Mouse (Mus musculus) heart, embryonic 12.5 days (tissue): ENCODE results near the gene Chd2. TPM values are rescaled to one million over a fixed set of nuclear protein-coding genes. Genes with fewer than 3 reads are reported as not detected.
A peak's percentile ranks its signal among the peaks of the same experiment; 100 is the strongest.

ENCODE experiments used
- ATAC-seq: fragments of 200-750 bp; cut with Nextera tagmentation; 2 replicates; pipeline ENCODE4 v1.8.0; 2017; ENCODE audit warnings: moderate TSS enrichment, moderate library complexity; ENCODE audit not compliant: insufficient number of reproducible peaks, low FRiP score
- H3K27ac ChIP-seq: fragments of 300-500 bp; sonication (generic); 2 replicates; pipeline ENCODE4 v1.5.1; 2016; ENCODE audit warnings: mild to moderate bottlenecking, moderate library complexity; ENCODE audit not compliant: poor library complexity, severe bottlenecking
- H3K27me3 ChIP-seq: fragments of 300-500 bp; sonication (generic); replicated peaks from 2 replicates; pipeline ENCODE4 v1.6.1; 2016; ENCODE audit warnings: mild to moderate bottlenecking, moderate library complexity
- H3K36me3 ChIP-seq: fragments of 300-500 bp; sonication (generic); 2 replicates; pipeline ENCODE4 v1.6.1; 2016; ENCODE audit warnings: mild to moderate bottlenecking, moderate library complexity
- H3K4me1 ChIP-seq: fragments of 300-500 bp; sonication (generic); replicated peaks from 2 replicates; pipeline ENCODE4 v1.6.1; 2016; ENCODE audit warnings: mild to moderate bottlenecking
- H3K4me2 ChIP-seq: fragments of 300-500 bp; sonication (generic); 2 replicates; pipeline ENCODE4 v1.6.1; 2016; ENCODE audit warnings: mild to moderate bottlenecking, moderate library complexity
- H3K4me3 ChIP-seq: fragments of 300-500 bp; sonication (generic); 2 replicates; pipeline ENCODE4 v1.5.1; 2016; ENCODE audit warnings: mild to moderate bottlenecking
- H3K9ac ChIP-seq: fragments of 300-500 bp; sonication (generic); 2 replicates; pipeline ENCODE4 v1.6.1; 2016; ENCODE audit warnings: mild to moderate bottlenecking, moderate library complexity
- H3K9me3 ChIP-seq: fragments of 300-500 bp; sonication (generic); replicated peaks from 2 replicates; pipeline ENCODE4 v1.6.1; 2016; ENCODE audit warnings: mild to moderate bottlenecking, moderate library complexity
- WGBS: fragments of 180-500 bp; shearing (Covaris S2); methylation state at CpG from one replicate; pipeline ENCODE4 v1.1.7; 2016; 5-methylcytosine and 5-hydroxymethylcytosine counted together
- polyA plus RNA-seq: library from polyadenylated mRNA; unstranded; fragments of >200 nt; fragmentation: Nextera tagmentation; extraction: Ambion mirVana; gene quantifications from 2 replicates; pipeline ENCODE4 v1.2.1, GENCODE M21; 2016

Gene Chd2
- polyA plus RNA-seq, 1 experiment from 2014 or later = 50.4 TPM

DNA sequence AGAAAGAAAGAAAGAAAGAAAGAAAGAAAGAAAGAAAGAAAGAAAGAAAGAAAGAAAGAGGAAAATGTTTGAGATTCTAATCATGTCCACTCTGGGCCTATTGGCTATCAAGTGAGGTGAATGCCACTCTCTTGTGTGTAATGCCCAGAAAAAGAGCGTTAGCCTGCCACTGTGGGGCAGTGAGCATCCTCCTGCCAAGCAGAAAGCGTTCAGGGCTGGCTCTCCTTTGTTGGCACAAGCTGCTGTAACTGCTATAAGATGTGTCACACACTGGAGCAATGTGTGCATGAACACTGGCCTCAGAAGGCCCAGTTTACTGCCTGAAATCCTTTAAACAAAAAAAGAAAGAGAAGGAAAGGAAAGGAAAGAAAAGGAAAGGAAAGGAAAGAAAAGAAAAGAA, 139.5 kb downstream of the Chd2 start:
- H3K27ac ChIP-seq = no peak overlapping the region
- no peak for ATAC-seq
- H3K4me3 ChIP-seq = no peak overlapping the region
- peaks cover 9% of the 10 kb centered on the region for H3K36me3 ChIP-seq
- H3K4me2 ChIP-seq = no peak overlapping the region
- H3K9ac ChIP-seq = no peak overlapping the region
- 0 out of 2 replicates have a peak, but pooled peaks cover 6% of the 10 kb centered on the region for H3K9me3 ChIP-seq
- peaks cover 29% of the 10 kb centered on the region for H3K4me1 ChIP-seq
- H3K27me3 ChIP-seq = peaks cover 47% of the 10 kb centered on the region
- WGBS = 62% methylated on average over 2 of the region's 2 CpGs

DNA sequence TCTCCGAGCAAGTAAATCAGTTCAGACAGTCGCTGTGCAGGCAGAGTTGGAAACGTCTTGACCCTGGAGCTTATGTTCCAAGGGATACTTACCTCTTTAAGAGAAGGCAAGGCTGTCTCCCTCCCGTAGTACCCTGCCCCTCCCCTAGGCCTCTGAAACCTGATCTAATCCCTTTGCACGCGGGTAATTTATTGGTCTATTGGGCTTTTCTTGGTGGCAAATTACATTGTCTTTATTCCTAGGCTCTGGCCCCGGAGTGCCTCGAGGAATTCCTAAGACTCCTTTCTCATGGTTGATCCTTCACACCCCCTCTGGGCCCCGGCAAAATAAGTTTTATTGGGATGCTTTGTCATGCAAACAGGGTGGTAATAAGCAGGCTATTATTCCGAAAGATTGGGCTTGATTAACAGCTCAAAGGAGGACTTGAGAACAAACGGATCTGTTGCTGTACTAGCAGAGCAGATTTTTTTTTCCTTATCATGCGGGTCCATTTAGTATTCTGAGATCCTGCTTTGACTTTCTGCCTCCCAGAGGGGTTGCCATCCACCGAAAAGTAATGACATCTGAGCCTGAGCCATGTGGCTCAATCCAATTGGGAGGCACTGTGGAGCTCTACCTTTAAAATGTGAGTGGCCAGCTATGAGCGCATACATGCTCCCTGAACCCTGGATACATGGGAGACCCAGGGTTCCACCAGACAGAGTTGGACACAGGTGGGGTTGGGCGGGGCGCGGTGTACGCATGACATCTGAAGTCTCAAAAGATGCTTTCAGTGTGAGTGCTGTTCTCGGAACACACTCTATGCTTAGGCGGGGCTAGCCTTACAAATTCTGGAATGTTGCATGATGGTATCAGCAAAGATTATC, 141.3 kb downstream of the Chd2 start:
- peak overlapping the region; percentile 78 for H3K4me2 ChIP-seq
- 0 out of 2 replicates have a peak, but pooled peaks have one; percentile 7 for ATAC-seq
- H3K36me3 ChIP-seq = peaks cover 1% of the 10 kb centered on the region; the same call in 1 of the 2 replicates
- H3K4me1 ChIP-seq = peaks cover 29% of the 10 kb centered on the region
- H3K9me3 ChIP-seq = no peaks in the 10 kb centered on the region
- peaks cover 60% of the 10 kb centered on the region for H3K27me3 ChIP-seq
- H3K4me3 ChIP-seq = peak overlapping the region; percentile 38
- 18% methylated on average over 20 of the region's 20 CpGs for WGBS
- peak overlapping the region; percentile 23; the same call in 1 of the 2 replicates for H3K9ac ChIP-seq
- H3K27ac ChIP-seq = no peak overlapping the region

DNA sequence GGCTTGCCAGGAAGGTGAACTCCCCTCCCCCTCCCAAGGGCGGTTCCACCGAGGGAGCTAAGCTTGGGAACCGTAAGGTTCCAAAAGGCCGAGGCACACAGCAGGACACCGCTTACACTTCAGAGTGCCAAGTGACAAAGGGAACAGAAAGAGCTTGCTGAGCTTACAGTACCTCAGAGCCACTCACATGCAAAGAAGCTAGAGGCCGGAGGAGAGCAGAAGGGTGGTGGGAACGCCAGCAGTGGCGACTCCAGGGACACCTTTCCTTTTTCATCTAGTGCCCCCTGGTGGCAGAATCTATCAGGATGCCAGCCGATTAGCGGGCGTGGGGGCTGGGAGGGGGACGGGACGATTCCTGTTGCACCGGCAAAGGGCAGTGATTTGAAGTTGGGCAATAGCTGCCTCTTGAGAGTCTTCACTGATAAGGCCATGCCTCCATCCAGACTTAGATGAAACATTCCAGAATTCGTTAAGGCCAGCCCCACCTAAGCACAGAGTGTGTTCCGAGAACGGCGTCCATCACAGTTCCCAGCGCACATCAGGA, 142.1 kb downstream of the Chd2 start:
- Histone ChIP-seq H3K36me3 (no peaks in the 10 kb centered on the region), H3K4me2 (peak overlapping the region; percentile 78), H3K27me3 (peaks cover 60% of the 10 kb centered on the region), H3K9me3 (no peaks in the 10 kb centered on the region), H3K4me3 (peak overlapping the region; percentile 38), H3K4me1 (peaks cover 29% of the 10 kb centered on the region), H3K27ac (no peak overlapping the region), H3K9ac (peak overlapping the region; percentile 42; the same call in 1 of the 2 replicates)
- WGBS = 1% methylated on average over 19 of the region's 19 CpGs
- peak; percentile 51; the same call in 1 of the 2 replicates for ATAC-seq

DNA sequence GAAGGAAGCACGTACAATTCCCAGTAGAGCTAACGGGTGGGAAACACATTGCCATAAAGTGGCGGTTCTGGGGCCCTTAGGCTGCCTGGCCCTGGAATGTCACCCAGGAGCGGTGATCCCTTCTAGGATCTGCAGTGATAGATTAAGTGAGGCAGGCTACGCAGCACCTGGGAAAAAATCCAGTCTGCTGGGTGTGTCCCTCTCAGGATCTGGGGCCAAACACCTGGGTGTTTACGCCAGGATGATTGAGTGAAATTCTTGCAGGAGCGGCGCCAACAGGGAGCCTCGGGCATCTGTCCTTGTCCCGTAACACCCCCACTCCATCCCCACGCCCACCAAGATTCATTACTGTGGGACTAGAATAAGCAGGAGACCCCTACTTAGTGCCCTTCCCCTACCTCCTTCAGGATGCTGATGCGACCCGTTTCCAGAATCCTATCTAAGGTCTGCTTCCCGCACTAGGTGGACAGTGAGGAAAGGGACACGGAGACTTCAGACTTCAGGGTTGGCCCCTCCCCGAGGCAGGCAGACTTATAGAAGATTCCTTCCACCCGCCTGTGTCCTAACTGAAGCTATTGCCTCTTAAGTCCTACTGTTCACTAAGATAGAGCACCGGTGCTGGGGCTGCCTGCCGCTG, 142.7 kb downstream of the Chd2 start:
- no peak overlapping the region for H3K27ac ChIP-seq
- 6% methylated on average over 19 of the region's 19 CpGs for WGBS

DNA sequence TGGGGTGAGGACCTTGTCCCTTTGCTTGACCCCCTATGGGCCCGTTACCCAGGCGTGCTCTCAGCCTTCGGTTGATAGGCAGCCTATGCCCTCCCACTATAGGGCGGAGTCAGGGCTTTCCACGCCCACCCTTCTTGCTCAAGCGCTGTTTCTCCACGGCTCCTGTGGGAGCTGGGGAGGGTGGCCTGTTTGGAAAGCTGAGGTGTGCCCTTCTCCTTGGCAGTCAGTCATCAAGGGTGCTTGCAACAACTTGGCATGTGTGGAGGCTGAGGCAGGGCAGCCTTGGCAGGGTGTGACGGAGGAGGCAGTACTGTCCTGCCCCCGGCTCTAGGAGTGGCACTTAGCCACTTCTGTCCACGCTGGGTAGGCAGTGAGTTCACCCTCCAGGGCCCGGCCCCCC, 143.3 kb downstream of the Chd2 start:
- H3K4me2 ChIP-seq = peak overlapping the region; percentile 78
- no peak for ATAC-seq
- peak overlapping the region; percentile 42; the same call in 1 of the 2 replicates for H3K9ac ChIP-seq
- 3% methylated on average over 11 of the region's 11 CpGs for WGBS
- H3K27ac ChIP-seq = no peak overlapping the region
- H3K4me1 ChIP-seq = peaks cover 26% of the 10 kb centered on the region
- peak overlapping the region; percentile 38 for H3K4me3 ChIP-seq
- peaks cover 68% of the 10 kb centered on the region for H3K27me3 ChIP-seq
- no peaks in the 10 kb centered on the region for H3K36me3 ChIP-seq
- no peaks in the 10 kb centered on the region for H3K9me3 ChIP-seq

More for the DNA sequence above, 142.7 kb downstream of the Chd2 start:
- Histone ChIP-seq H3K4me1 (peaks cover 29% of the 10 kb centered on the region), H3K9ac (peak overlapping the region; percentile 42), H3K9me3 (no peaks in the 10 kb centered on the region), H3K36me3 (no peaks in the 10 kb centered on the region), H3K27me3 (peaks cover 62% of the 10 kb centered on the region), H3K4me3 (peak overlapping the region; percentile 38), H3K4me2 (peak overlapping the region; percentile 78)
- ATAC-seq = no peak

DNA sequence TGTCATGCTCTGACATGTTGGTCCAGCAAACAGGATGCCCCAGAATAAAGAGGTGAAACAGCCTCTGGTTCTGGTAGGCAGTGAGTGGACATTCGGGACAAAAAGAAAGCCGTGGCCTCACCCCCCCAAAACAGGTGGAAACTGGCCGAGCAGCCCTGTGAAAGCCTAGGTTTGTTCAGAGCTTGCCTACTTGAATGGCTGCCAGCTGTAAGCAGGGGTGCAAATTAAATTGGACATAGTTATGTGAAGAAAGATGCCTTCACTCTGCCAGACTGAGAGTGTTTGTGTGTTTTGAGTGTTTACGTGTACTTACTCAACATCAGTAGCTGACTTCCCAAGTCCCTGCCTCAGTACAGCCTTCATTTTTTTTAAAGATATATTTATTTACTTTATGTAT, 147.6 kb downstream of the Chd2 start:
- H3K36me3 ChIP-seq = no peaks in the 10 kb centered on the region
- 75% methylated on average over 4 of the region's 4 CpGs for WGBS
- no peak overlapping the region for H3K9ac ChIP-seq
- peaks cover 53% of the 10 kb centered on the region for H3K27me3 ChIP-seq
- ATAC-seq = no peak
- H3K27ac ChIP-seq = no peak overlapping the region
- peaks cover 25% of the 10 kb centered on the region for H3K4me1 ChIP-seq
- H3K4me2 ChIP-seq = peak overlapping the region; percentile 98; the same call in 1 of the 2 replicates
- H3K9me3 ChIP-seq = no peaks in the 10 kb centered on the region
- no peak overlapping the region for H3K4me3 ChIP-seq

DNA sequence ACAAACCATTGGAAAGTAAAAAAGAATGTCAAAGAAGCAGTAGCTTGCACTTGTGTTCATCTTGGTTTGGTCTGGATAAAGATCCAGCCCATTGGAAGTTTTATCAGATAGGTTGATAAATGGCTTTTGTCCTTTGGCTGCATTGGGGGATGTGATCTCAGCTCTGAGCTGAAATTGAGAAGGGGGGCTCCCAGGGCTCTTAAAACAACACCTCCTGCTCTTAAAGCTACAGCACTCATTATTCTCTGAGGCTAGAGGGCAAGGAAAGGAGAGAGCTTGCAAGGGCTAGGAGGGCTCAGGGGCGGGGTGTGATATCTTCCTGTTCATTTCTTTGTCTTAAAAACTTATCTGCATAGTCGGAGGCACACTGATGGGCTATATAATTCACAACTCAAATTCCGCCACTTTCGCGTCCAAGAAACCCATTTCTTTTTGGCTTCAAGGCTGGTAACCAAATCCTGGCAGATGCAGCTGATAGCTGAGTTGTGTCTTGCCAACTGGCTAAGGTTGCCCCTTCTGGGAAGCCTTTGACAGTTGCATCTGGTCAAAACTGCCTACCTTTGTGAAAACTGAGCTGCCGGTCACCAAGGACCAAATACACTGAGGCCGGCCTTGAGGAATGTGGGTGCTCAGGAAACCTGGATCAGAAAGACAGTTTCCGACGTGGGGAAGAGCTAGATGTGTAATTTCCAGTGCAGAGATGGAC, 148.2 kb downstream of the Chd2 start:
- Histone ChIP-seq H3K4me2 (peak overlapping the region; percentile 98), H3K4me3 (peak overlapping the region; percentile 17; the same call in 1 of the 2 replicates), H3K27me3 (peaks cover 53% of the 10 kb centered on the region), H3K36me3 (no peaks in the 10 kb centered on the region), H3K9ac (no peak overlapping the region), H3K4me1 (peaks cover 20% of the 10 kb centered on the region), H3K27ac (no peak overlapping the region), H3K9me3 (no peaks in the 10 kb centered on the region)
- ATAC-seq = no peak
- 52% methylated on average over 9 of the region's 9 CpGs for WGBS

DNA sequence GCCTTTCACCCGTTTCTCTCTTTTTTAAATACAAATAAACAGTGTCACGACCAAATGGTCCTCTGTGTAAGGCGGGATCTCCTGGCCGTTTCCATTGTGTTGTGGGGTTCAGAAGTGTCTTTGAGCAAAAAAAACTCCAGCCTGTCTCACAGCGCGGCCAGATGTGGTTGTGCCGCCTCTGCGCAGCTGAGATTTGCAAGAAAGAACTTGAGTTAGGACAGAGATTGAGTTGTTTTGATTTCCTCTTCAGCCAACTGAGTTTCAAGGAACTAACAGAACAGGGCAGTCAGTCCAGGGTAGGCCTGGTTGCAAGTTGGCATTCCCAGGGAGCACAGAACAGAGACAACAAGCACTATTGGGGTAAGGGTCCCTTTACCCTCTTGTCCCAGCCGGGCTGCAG, 149.3 kb downstream of the Chd2 start:
- H3K4me3 ChIP-seq = peak overlapping the region; percentile 74
- no peaks in the 10 kb centered on the region for H3K9me3 ChIP-seq
- peaks cover 15% of the 10 kb centered on the region for H3K4me1 ChIP-seq
- H3K27me3 ChIP-seq = peaks cover 51% of the 10 kb centered on the region
- WGBS = 2% methylated on average over 9 of the region's 9 CpGs
- H3K9ac ChIP-seq = peak overlapping the region; percentile 77
- H3K36me3 ChIP-seq = no peaks in the 10 kb centered on the region
- ATAC-seq = no peak
- peak overlapping the region; percentile 98 for H3K4me2 ChIP-seq
- H3K27ac ChIP-seq = peak overlapping the region; percentile 74

DNA sequence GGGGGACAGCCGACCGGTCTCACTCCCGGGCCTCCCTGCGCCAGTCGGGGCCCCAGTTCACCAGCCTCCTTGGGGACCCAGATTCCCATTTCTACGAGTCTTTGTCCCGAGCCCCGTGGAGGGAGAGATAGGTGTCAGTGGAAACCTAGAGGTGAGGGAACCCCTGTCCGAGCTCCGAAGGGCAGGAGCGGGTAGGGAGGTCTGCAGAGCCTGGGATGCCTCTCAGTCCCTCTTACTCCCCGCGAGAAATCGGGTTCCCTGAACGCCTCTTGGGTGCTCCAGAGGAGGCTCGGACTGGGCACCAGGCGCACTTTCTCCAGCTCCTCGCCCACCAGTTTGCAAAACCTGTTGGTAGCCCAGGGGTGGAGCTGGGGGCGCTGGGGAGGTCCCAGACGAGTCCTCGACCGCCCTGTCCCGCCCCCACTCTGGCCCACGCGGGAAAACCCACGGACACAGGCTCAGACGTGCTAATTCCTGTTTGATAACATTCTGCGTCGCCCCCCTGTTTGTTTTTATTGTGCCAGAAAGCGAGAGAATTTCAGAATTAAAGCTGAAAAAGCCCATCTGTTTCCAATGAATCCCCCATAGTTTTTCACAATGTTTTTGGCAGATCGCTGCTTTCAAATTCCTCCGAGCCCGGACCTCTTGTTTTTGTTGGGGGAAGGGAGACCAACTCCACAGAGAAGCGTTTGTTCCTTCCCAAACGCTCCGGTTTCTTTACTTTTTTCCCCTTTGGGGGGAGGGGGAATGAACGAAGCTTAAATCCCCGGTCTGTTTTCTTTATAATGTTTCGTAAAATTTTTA, 149.9 kb downstream of the Chd2 start:
- peak overlapping the region; percentile 74 for H3K27ac ChIP-seq
- peak; percentile 10 for ATAC-seq
- H3K36me3 ChIP-seq = no peaks in the 10 kb centered on the region
- WGBS = under 1% methylated on average over 39 of the region's 39 CpGs
- H3K4me3 ChIP-seq = peak overlapping the region; percentile 74
- peak overlapping the region; percentile 98 for H3K4me2 ChIP-seq
- no peaks in the 10 kb centered on the region for H3K9me3 ChIP-seq
- peaks cover 52% of the 10 kb centered on the region for H3K27me3 ChIP-seq
- H3K4me1 ChIP-seq = peaks cover 15% of the 10 kb centered on the region
- peak overlapping the region; percentile 77 for H3K9ac ChIP-seq

DNA sequence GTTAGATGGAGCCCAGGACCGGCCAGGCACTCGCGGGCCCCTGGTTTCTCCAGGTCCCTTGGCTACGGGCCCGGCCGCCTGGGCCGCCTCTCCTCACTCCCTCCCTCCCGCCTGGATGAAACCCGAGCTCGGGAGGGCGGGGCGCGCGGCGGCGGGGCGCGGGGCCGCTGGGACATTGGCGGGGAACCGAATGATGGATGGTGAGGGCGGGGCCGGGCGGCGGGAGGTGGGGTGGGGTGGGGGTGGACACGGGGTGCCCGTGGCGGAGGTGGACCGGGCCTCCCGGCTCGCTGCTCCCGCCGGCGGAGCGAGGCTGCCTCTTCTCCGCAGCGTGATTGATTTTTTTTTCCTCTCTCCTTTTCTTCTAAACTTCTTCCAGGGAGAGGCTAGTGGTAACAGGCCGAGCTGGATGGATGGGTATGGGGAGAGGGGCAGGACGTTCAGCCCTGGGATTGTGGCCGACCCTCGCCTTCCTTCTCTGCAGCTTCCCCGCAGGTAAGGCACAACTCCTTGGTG, 150.6 kb downstream of the Chd2 start:
- peak; percentile 88 for ATAC-seq
- H3K27ac ChIP-seq = peak overlapping the region; percentile 74
- H3K27me3 ChIP-seq = peaks cover 50% of the 10 kb centered on the region
- no peaks in the 10 kb centered on the region for H3K9me3 ChIP-seq
- peak overlapping the region; percentile 74 for H3K4me3 ChIP-seq
- H3K9ac ChIP-seq = peak overlapping the region; percentile 77
- WGBS = 1% methylated on average over 34 of the region's 42 CpGs
- H3K4me2 ChIP-seq = peak overlapping the region; percentile 98
- peaks cover 15% of the 10 kb centered on the region for H3K4me1 ChIP-seq
- H3K36me3 ChIP-seq = no peaks in the 10 kb centered on the region
